Mouse (Mus musculus): Measurements from ENCODE around the gene Isl2. TPM values are rescaled to one million over a fixed set of nuclear protein-coding genes. Genes with fewer than 3 reads are reported as not detected.
A peak's percentile ranks its signal among the peaks of the same experiment; 100 is the strongest.

The Isl2 gene
- total RNA-seq, 2 experiments from 2014 or later = not detected

DNA sequence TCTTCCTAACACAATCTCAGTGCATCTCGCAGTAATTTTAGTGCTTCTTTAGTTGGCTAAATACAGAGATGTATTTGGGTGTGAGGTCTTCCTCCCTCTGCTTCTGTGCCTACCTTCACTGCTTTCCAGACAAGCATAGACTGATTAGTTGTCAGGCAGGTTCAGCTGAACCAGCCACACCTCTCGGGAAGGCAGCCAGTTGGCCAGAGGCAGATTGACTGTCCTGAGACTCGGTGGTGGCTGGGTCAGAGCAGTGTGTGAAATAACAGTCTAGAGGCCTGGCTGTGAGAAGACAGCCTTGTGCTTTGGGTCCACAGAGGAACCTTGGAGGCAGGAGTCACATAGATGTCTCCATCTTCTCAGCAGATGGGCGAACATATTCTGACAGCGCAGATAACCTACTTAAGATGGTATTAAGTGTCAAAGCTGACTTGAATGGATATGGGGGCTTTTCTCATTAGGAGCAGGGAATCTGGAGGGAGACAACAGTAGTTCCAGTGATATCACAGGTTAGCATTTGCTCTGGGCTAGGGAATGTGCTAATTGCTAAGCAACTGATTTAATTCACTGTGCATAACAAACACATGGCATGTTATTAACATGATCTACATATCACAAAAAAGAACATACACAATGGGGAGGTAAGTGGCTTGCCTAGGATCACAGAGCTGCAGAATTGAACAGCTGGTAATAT lies 30.1 kb downstream of the Isl2 start:
- no peak for TF ChIP-seq CTCF (conservative IDR thresholded peaks at IDR 0.05)
- no peak overlapping the region for H3K4me3 ChIP-seq
- no peak for DNase-seq (ENCODE audit: low spot score in 2 of 2)
- no peak overlapping the region for H3K27ac ChIP-seq

DNA sequence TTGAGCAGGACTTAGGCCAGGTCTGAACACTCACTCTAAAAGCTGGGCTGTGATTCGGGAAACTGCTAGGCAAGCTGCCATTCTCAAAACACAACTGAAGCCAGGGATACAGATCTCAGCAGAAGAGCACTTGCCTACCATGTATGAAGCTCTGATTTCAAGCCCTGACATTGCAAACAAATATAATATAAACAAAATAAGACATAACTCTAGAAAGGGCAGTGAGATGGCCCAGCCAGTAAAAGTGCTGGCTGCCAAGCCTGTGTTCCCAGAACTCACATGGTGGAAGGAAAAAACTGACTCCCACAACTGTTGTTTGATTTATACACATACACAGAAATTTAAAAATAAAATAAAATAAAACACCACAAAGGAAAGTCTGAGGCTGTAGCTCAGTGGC lies 32.6 kb downstream of the Isl2 start:
- TF ChIP-seq CTCF (conservative IDR thresholded peaks at IDR 0.05) = no peak
- no peak for DNase-seq (ENCODE audit: low spot score in 2 of 2)
- no peak overlapping the region for H3K4me3 ChIP-seq
- H3K27ac ChIP-seq = no peak overlapping the region

GRCm38 (mm10) chr9:55576571-55576970 lies 38.1 kb downstream of the Isl2 start:
- no peak overlapping the region for H3K27ac ChIP-seq
- peak in 1 of 2 experiments; percentile 4 for DNase-seq (ENCODE audit: low spot score in 2 of 2)
- no peak overlapping the region for H3K4me3 ChIP-seq
- no peak for TF ChIP-seq CTCF (conservative IDR thresholded peaks at IDR 0.05)

- no peak for TF ChIP-seq CTCF (conservative IDR thresholded peaks at IDR 0.05)
- no peak for DNase-seq (ENCODE audit: low spot score in 2 of 2)
- H3K4me3 ChIP-seq = no peak overlapping the region
- H3K27ac ChIP-seq = no peak overlapping the region
Measured at GRCm38 (mm10) chr9:55581414-55581813, 42.9 kb downstream of the Isl2 start.

- DNase-seq (ENCODE audit: low spot score in 2 of 2) = no peak
- Histone ChIP-seq H3K4me3 (no peak overlapping the region), H3K27ac (no peak overlapping the region)
- TF ChIP-seq CTCF (conservative IDR thresholded peaks at IDR 0.05) = no peak
Measured at GRCm38 (mm10) chr9:55586141-55586540, 47.7 kb downstream of the Isl2 start.

Other genes with a start within 250 kb of the Isl2 start
- 1 to 10 TPM in 1 of 2 experiments, under 1 TPM in 1; 0.97 to 1.3 TPM for gene Nrg4, start 211.8 kb upstream of the Isl2 start, total RNA-seq (2021)
- gene Tmem266, start 211.8 kb upstream of the Isl2 start, total RNA-seq (2021) = 1 to 10 TPM; 5.8 to 6.1 TPM
- gene Etfa, start 26.4 kb upstream of the Isl2 start, total RNA-seq (2021) = 10 to 100 TPM; 38.6 to 44.8 TPM

Measured in layer of hippocampus, adult 2 months (tissue).